Mouse (Mus musculus) myocyte (in vitro differentiated cells): ENCODE measurements around the gene Slc22a17. TPM values are rescaled to one million over a fixed set of nuclear protein-coding genes. Genes with fewer than 3 reads are reported as not detected.

Source experiments
- H3K27me3 ChIP-seq: one replicate; pipeline ENCODE4 v1.6.1; 2011; ENCODE audit not compliant: control insufficient read depth, insufficient read depth, insufficient read length
- H3K36me3 ChIP-seq: one replicate; pipeline ENCODE4 v1.6.1; 2011; ENCODE audit not compliant: control insufficient read depth, insufficient read depth
- H3K4me2 ChIP-seq: one replicate; pipeline ENCODE4 v1.6.1; 2011; ENCODE audit warnings: low read depth, control low read depth
- H3K4me3 ChIP-seq: one replicate; pipeline ENCODE4 v1.5.1; 2011; ENCODE audit warnings: mild to moderate bottlenecking, control low read depth, moderate library complexity
- H3K79me2 ChIP-seq: one replicate; pipeline ENCODE4 v1.6.1; 2011; ENCODE audit not compliant: control insufficient read depth, insufficient read depth
- H3ac ChIP-seq: one replicate; pipeline ENCODE4 v1.6.1; 2011; ENCODE audit not compliant: control insufficient read depth, insufficient read length
- CEBPB ChIP-seq: IDR thresholded peaks from 2 replicates; pipeline ENCODE4 v1.6.1; 2011; ENCODE audit warnings: mild to moderate bottlenecking, moderate library complexity; ENCODE audit not compliant: poor library complexity, insufficient read depth, severe bottlenecking
- E2F4 ChIP-seq: IDR thresholded peaks from one replicate; pipeline ENCODE4 v1.6.1; 2011; ENCODE audit warnings: mild to moderate bottlenecking, control low read depth, moderate library complexity; ENCODE audit not compliant: insufficient read depth
- MAX ChIP-seq: IDR thresholded peaks from one replicate; pipeline ENCODE4 v1.6.1; 2011; ENCODE audit warnings: low read depth, mild to moderate bottlenecking, control low read depth
- MYOD1 ChIP-seq, 3 experiments: IDR thresholded peaks; one replicate each; pipeline ENCODE4 v1.6.1; 2011; ENCODE audit warnings: control low read depth in 2 of 3, low read depth in 2 of 3, mild to moderate bottlenecking in 2 of 3, moderate library complexity in 1 of 3; ENCODE audit not compliant: insufficient read length in 2 of 3, control insufficient read depth in 1 of 3
- MYOG ChIP-seq, 3 experiments: IDR thresholded peaks; one replicate each; pipeline ENCODE4 v1.6.1; 2011; ENCODE audit warnings: control low read depth in 2 of 3, low read depth in 2 of 3, mild to moderate bottlenecking in 2 of 3; ENCODE audit not compliant: insufficient read length in 2 of 3, control insufficient read depth in 1 of 3, insufficient read depth in 1 of 3
- POLR2A ChIP-seq: IDR thresholded peaks from one replicate; pipeline ENCODE4 v1.6.1; 2011; ENCODE audit warnings: low read depth, mild to moderate bottlenecking, control low read depth, moderate library complexity; ENCODE audit not compliant: insufficient read length
- POLR2AphosphoS2 ChIP-seq: IDR thresholded peaks from one replicate; pipeline ENCODE4 v1.6.1; 2011; ENCODE audit warnings: low read depth, control low read depth; ENCODE audit not compliant: insufficient read length
- REST ChIP-seq: IDR thresholded peaks from one replicate; pipeline ENCODE4 v1.6.1; 2011; ENCODE audit warnings: mild to moderate bottlenecking, control low read depth, moderate library complexity; ENCODE audit not compliant: insufficient read depth, insufficient read length
- SRF ChIP-seq: IDR thresholded peaks from one replicate; pipeline ENCODE4 v1.6.1; 2011; ENCODE audit warnings: low read depth; ENCODE audit not compliant: control insufficient read depth, insufficient read length
- TCF12 ChIP-seq: IDR thresholded peaks from one replicate; pipeline ENCODE4 v1.6.1; 2011; ENCODE audit warnings: mild to moderate bottlenecking, control low read depth; ENCODE audit not compliant: poor library complexity, insufficient read depth, severe bottlenecking
- TCF3 ChIP-seq: IDR thresholded peaks from one replicate; pipeline ENCODE4 v1.6.1; 2011; ENCODE audit warnings: low read depth, control low read depth; ENCODE audit not compliant: insufficient read length
- USF1 ChIP-seq: IDR thresholded peaks from one replicate; pipeline ENCODE4 v1.6.1; 2011; ENCODE audit warnings: low read depth, mild to moderate bottlenecking, control low read depth, moderate library complexity
- polyA plus RNA-seq: library from polyadenylated mRNA; unstranded; fragments of >200 nt; fragmentation: generic; extraction: Trizol; gene quantifications from one replicate; pipeline ENCODE4 v1.2.1, GENCODE M21; 2012; ENCODE audit warnings: missing spikeins

The Slc22a17 gene
- polyA plus RNA-seq, 1 experiment, result 0.92 TPM

DNA sequence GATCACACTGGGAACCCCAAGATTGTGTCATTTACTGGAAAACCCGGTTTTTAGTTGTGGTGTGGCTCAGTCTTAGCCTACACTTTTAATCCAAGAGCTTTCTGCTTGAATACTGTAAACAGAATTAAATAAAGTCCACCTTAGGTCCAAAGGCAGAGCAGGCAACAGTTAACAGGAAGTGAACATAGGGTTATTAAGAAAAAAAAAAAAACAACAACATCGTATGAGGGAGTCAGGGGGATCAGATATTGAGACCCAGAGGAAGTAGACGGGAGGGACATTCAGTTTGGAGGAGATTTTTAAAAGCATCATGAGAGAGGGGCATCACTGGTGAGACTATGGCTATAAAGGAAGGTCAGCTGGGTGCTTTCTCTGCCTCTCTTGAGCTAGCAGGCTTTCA, 46.7 kb downstream of the Slc22a17 start:
- no peaks in the 10 kb centered on the region for H3K79me2 ChIP-seq
- no peak overlapping the region for H3K4me3 ChIP-seq
- H3K27me3 ChIP-seq, result no peaks in the 10 kb centered on the region
- H3K4me2 ChIP-seq, result no peak overlapping the region
- no peaks in the 10 kb centered on the region for H3K36me3 ChIP-seq
- TF ChIP-seq CEBPB, result no peak
- no peak for TF ChIP-seq USF1
- TF ChIP-seq POLR2A, result no peak
- TF ChIP-seq TCF3, result no peak
- no peak for TF ChIP-seq MAX
- no peak for TF ChIP-seq E2F4
- no peak for TF ChIP-seq SRF
- no peak for TF ChIP-seq MYOD1 (IDR thresholded peaks at IDR 0.05; ENCODE audit: control insufficient read depth in 1 of 3, insufficient read length in 2 of 3, low read depth in 2 of 3)
- TF ChIP-seq REST, result no peak
- TF ChIP-seq POLR2AphosphoS2, result no peak
- TF ChIP-seq MYOG (IDR thresholded peaks at IDR 0.05; ENCODE audit: control insufficient read depth in 1 of 3, insufficient read depth in 1 of 3, insufficient read length in 2 of 3, low read depth in 2 of 3), result no peak
- no peak for TF ChIP-seq TCF12
- no peak overlapping the region for H3ac ChIP-seq

DNA sequence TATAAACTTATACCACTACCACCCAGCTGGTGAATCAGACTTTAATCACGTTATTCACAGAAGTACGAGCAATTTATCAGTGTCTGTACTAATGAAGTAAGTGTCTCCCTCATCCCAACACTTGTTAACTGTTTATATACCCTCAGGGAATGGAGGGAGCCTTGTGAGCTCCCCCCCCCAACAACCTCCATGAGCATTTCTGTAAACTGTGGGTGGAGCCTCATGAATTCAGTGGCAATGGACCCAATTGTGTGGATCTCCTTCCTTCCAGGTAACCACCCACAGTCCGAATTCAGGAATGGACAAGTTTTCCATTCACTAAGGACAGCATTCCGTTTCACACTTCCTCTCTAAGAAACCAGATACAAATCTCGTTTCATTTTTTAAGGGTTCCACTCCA, 47.3 kb downstream of the Slc22a17 start:
- H3K79me2 ChIP-seq, result no peaks in the 10 kb centered on the region
- no peak overlapping the region for H3K4me2 ChIP-seq
- no peak overlapping the region for H3K4me3 ChIP-seq
- H3ac ChIP-seq, result no peak overlapping the region
- no peak for TF ChIP-seq REST
- TF ChIP-seq SRF, result no peak
- TF ChIP-seq TCF12, result no peak
- TF ChIP-seq E2F4, result no peak
- TF ChIP-seq POLR2AphosphoS2, result no peak
- no peak for TF ChIP-seq MAX
- no peak for TF ChIP-seq MYOD1 (IDR thresholded peaks at IDR 0.05; ENCODE audit: control insufficient read depth in 1 of 3, insufficient read length in 2 of 3, low read depth in 2 of 3)
- no peak for TF ChIP-seq TCF3
- H3K27me3 ChIP-seq, result no peaks in the 10 kb centered on the region
- no peaks in the 10 kb centered on the region for H3K36me3 ChIP-seq

DNA sequence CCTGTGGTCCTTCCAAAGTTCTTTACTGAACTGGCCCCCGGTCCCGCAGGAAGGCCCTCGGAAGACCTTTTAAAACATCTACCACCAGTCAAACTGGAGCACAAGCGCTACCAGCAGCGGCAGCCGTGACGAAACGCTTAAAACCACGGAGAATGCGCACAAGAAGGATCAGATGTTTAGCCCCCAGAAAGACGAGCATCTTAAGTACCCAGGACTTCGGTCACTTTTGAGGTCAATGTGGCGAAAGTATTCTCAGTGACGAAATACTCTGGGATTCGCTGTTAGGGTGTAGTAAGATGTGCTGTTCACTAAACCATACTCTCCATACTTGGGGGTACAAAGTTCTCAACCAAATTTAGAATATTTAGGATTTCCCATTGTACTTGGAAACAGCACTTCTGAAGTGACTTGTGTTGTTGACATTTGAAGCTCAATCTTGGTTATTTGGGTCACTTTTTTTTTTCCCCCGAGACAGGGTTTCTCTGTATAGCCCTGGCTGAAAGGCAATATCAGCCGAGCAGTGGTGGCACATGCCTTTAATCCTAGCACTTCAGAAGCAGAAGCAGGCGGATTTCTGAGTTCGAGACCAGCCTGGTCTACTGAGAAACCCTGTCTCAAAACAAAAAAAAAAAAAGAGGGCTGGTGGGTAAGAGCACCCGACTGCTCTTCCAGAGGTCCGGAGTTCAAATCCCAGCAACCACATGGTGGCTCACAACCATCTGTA, 48.5 kb downstream of the Slc22a17 start:
- Histone ChIP-seq H3K4me2 (peak overlapping the region; percentile 99), H3K79me2 (no peaks in the 10 kb centered on the region), H3K4me3 (peak overlapping the region; percentile 53), H3K27me3 (no peaks in the 10 kb centered on the region), H3ac (peak overlapping the region; percentile 43), H3K36me3 (no peaks in the 10 kb centered on the region)
- no peak for TF ChIP-seq USF1
- TF ChIP-seq MYOD1 (IDR thresholded peaks at IDR 0.05; ENCODE audit: control insufficient read depth in 1 of 3, insufficient read length in 2 of 3, low read depth in 2 of 3), result no peak
- no peak for TF ChIP-seq TCF3
- TF ChIP-seq CEBPB, result no peak

DNA sequence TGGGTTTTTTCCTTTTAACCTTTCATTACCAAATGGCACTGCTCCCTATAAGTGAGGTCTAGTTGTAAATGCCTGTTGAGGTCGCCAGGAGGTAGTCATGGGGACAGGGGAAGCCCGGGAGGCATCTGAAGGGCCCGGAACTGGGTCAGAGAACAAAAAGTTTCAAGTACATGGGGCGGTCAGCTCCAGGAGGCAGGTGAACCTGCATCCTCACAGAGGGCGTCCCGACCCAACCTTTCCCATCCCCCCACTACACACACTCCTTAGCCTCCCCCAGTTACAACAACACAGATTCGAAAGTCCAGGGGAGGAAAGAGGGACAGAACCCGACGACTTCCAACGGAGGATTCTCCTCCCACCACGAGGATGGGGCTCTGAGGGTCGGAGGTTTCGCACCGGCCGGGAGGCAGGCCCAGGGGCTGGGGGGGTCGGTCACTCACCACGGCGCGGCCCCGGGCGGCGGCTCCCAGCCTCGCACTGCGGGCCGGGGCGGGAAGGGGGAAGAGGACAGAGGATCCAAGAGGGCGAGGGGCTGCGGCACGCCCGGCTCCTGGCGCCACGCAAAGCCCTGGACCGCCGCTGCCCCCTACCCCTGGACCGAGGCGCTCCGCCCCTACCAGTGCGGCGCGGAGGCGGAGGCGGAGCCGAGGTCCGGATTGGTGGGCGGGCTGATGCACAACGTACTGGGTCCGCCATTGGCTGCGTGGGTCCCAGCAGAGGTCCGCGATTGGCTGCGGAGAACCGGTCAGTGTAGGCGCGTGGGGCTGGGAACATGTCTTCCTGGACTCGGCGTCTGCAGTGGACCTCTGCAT, 49.2 kb downstream of the Slc22a17 start:
- peak overlapping the region; percentile 43 for H3ac ChIP-seq
- H3K4me2 ChIP-seq, result peak overlapping the region; percentile 99
- TF ChIP-seq MYOG (IDR thresholded peaks at IDR 0.05; ENCODE audit: control insufficient read depth in 1 of 3, insufficient read depth in 1 of 3, insufficient read length in 2 of 3, low read depth in 2 of 3) (peak in 1 of 3 experiments; percentile 4), REST (no peak), MAX (no peak), SRF (no peak), CEBPB (no peak), USF1 (no peak), TCF3 (no peak), TCF12 (no peak), E2F4 (no peak), POLR2AphosphoS2 (peak; percentile 72), MYOD1 (IDR thresholded peaks at IDR 0.05; ENCODE audit: control insufficient read depth in 1 of 3, insufficient read length in 2 of 3, low read depth in 2 of 3) (no peak), POLR2A (peak; percentile 81)
- no peaks in the 10 kb centered on the region for H3K79me2 ChIP-seq
- no peaks in the 10 kb centered on the region for H3K27me3 ChIP-seq
- no peaks in the 10 kb centered on the region for H3K36me3 ChIP-seq
- H3K4me3 ChIP-seq, result peak overlapping the region; percentile 53

DNA sequence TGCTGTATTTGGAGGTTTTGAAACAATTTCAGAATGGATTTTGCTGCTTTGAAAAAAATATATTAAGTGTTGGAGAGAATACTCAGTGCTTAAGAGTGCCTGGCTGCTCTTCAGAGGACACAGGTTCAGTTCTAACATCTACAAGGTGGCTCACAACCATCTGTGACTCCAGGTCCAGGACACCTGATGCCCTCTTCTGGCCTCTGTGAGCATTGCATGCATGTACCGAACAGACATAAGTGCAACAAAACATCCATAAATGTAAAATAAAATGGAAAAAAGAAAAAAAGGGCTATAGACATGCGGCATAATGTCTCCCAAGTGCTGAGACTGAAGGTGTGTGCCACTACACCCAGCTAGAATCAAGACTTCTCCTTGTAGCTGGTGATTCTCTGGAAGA, 52.4 kb downstream of the Slc22a17 start:
- H3K79me2 ChIP-seq, result no peaks in the 10 kb centered on the region
- TF ChIP-seq MAX (no peak), E2F4 (no peak)
- no peak overlapping the region for H3ac ChIP-seq
- H3K4me2 ChIP-seq, result no peak overlapping the region
- no peaks in the 10 kb centered on the region for H3K27me3 ChIP-seq
- no peaks in the 10 kb centered on the region for H3K36me3 ChIP-seq
- H3K4me3 ChIP-seq, result no peak overlapping the region
